Mouse (Mus musculus) erythroid progenitor cell, adult 5-6 weeks (primary cell): ENCODE data around the gene Blnk. TPM values are rescaled to one million over a fixed set of nuclear protein-coding genes. Genes with fewer than 3 reads are reported as not detected.

ENCODE experiments used
- total RNA-seq, 2 experiments: library from RNA; stranded (forward) in 1 of 2; stranded (reverse) in 1 of 2; fragments of 150-400 nt in 1 of 2; fragments of 186-747, 209-891 nt in 1 of 2; gene quantifications; 2 replicates each; pipeline versions ENCODE4 v1.2.3 to v1.2.4; 2015 to 2017; ENCODE audit warnings: low replicate concordance in 2 of 2

Gene Blnk
- total RNA-seq, 2 experiments from 2014 or later = 5.2 to 18.9 TPM

Other genes starting within 250 kb of the Blnk start
- gene Cc2d2b, start 245.8 kb downstream of the Blnk start, total RNA-seq (2015; ENCODE audit: low replicate concordance) = not detected in 2 replicates
- gene Cc2d2b, start 245.8 kb downstream of the Blnk start, total RNA-seq (2017; ENCODE audit: low replicate concordance) = 3.0 TPM in 1 of 2 replicates, not detected in the other
- gene Ccnj, start 163.3 kb downstream of the Blnk start, total RNA-seq (2015; ENCODE audit: low replicate concordance) = 0.36 and 1.3 TPM in 2 replicates
- 0.15 and 1.9 TPM in 2 replicates for gene Ccnj, start 163.3 kb downstream of the Blnk start, total RNA-seq (2017; ENCODE audit: low replicate concordance)
- gene Zfp518a, start 99.8 kb downstream of the Blnk start, total RNA-seq (2015; ENCODE audit: low replicate concordance) = 8.3 and 18.0 TPM in 2 replicates
- gene Zfp518a, start 99.8 kb downstream of the Blnk start, total RNA-seq (2017; ENCODE audit: low replicate concordance) = 4.5 and 7.6 TPM in 2 replicates
- 7.6 and 17.2 TPM in 2 replicates for gene Dntt, start 34.7 kb upstream of the Blnk start, total RNA-seq (2015; ENCODE audit: low replicate concordance)
- 9.7 and 11.7 TPM in 2 replicates for gene Dntt, start 34.7 kb upstream of the Blnk start, total RNA-seq (2017; ENCODE audit: low replicate concordance)
- gene Opalin, start 82.6 kb upstream of the Blnk start, total RNA-seq (2015; ENCODE audit: low replicate concordance) = not detected in 2 replicates
- not detected in 2 replicates for gene Opalin, start 82.6 kb upstream of the Blnk start, total RNA-seq (2017; ENCODE audit: low replicate concordance)
- gene Tll2, start 212.3 kb upstream of the Blnk start, total RNA-seq (2015; ENCODE audit: low replicate concordance) = not detected in 2 replicates
- gene Tll2, start 212.3 kb upstream of the Blnk start, total RNA-seq (2017; ENCODE audit: low replicate concordance) = not detected in 2 replicates